Mouse (Mus musculus) MEL (cell line): ENCODE measurements at regions not wholly inside any gene's neighbourhood (a gene's known extent, or its start where the extent isn't known, plus 50 kb on each side); places are given as distances from the start of the nearest gene placed in this dataset.

Source experiments
- DNase-seq: peaks from one replicate; pipeline ENCODE4 v3.0.0; 2011; ENCODE audit warnings: low read depth, low spot score
- H3K27ac ChIP-seq: 2 replicates; pipeline ENCODE4 v1.5.1; 2012; ENCODE audit warnings: low read depth, mild to moderate bottlenecking, control low read depth, low read length, moderate library complexity; ENCODE audit not compliant: control insufficient read depth
- H3K27me3 ChIP-seq, 2 experiments: fragments of 150-350 bp in 1 of 2; sonication (generic) in 1 of 2; 2 replicates each; pipeline ENCODE4 v1.6.1; 2012; ENCODE audit warnings: low read length in 2 of 2, mild to moderate bottlenecking in 2 of 2, improper control_type of control experiment in 1 of 2, moderate library complexity in 1 of 2; ENCODE audit not compliant: insufficient read depth in 2 of 2, control insufficient read depth in 1 of 2
- H3K36me3 ChIP-seq, 2 experiments: 2 replicates each; pipeline ENCODE4 v1.6.1; 2012 to 2014; ENCODE audit warnings: low read length in 2 of 2, improper control_type of control experiment in 1 of 2, inconsistent platforms in 1 of 2, mild to moderate bottlenecking in 1 of 2; ENCODE audit not compliant: insufficient read depth in 2 of 2, control insufficient read depth in 1 of 2
- H3K4me1 ChIP-seq, 2 experiments: fragments of 150-350 bp in 1 of 2; sonication (generic) in 1 of 2; 2 replicates each; pipeline ENCODE4 v1.6.1; 2012; ENCODE audit warnings: low read length in 2 of 2, improper control_type of control experiment in 1 of 2, mild to moderate bottlenecking in 1 of 2; ENCODE audit not compliant: insufficient read depth in 2 of 2, control insufficient read depth in 1 of 2
- H3K4me3 ChIP-seq, 2 experiments: fragments of 150-350 bp in 1 of 2; sonication (generic) in 1 of 2; 2 replicates each; pipeline ENCODE4 v1.5.1; 2012; ENCODE audit warnings: low read depth in 2 of 2, low read length in 2 of 2, mild to moderate bottlenecking in 2 of 2, moderate library complexity in 2 of 2, control low read depth in 1 of 2, improper control_type of control experiment in 1 of 2; ENCODE audit not compliant: control insufficient read depth in 1 of 2, insufficient read depth in 1 of 2
- H3K79me2 ChIP-seq: 2 replicates; pipeline ENCODE4 v1.6.1; 2012; ENCODE audit warnings: mild to moderate bottlenecking, low read length, moderate library complexity; ENCODE audit not compliant: control insufficient read depth, poor library complexity, insufficient read depth
- H3K9ac ChIP-seq: 2 replicates; pipeline ENCODE4 v1.6.1; 2012; ENCODE audit warnings: low read depth, mild to moderate bottlenecking, control low read depth, low read length, moderate library complexity; ENCODE audit not compliant: control insufficient read depth, poor library complexity, severe bottlenecking
- H3K9me3 ChIP-seq: fragments of 150-350 bp; sonication (generic); replicated peaks from 2 replicates; pipeline ENCODE4 v1.6.1; 2012; ENCODE audit warnings: mild to moderate bottlenecking, low read length, improper control_type of control experiment, moderate library complexity; ENCODE audit not compliant: insufficient read depth
- ELF1 ChIP-seq: IDR thresholded peaks from 2 replicates; pipeline ENCODE4 v1.6.1; 2014; ENCODE audit warnings: low read depth, mild to moderate bottlenecking, inconsistent platforms, low read length, improper control_type of control experiment, moderate library complexity
- EP300 ChIP-seq, 2 experiments: IDR thresholded peaks; 2 replicates each; pipeline ENCODE4 v1.6.1; 2011; ENCODE audit warnings: improper control_type of control experiment in 2 of 2, low read length in 2 of 2, low read depth in 1 of 2, mild to moderate bottlenecking in 1 of 2
- GATA1 ChIP-seq: IDR thresholded peaks from 2 replicates; pipeline ENCODE4 v1.6.1; 2011; ENCODE audit warnings: low read depth, low read length, improper control_type of control experiment
- HCFC1 ChIP-seq: IDR thresholded peaks from 2 replicates; pipeline ENCODE4 v1.6.1; 2012; ENCODE audit warnings: low read depth, mild to moderate bottlenecking, inconsistent platforms, low read length, improper control_type of control experiment, moderate library complexity
- KAT2A ChIP-seq: conservative IDR thresholded peaks from 2 replicates; pipeline ENCODE4 v1.6.1; 2012; ENCODE audit warnings: low read depth, low read length, improper control_type of control experiment, inconsistent platforms
- MAFK ChIP-seq: IDR thresholded peaks from 2 replicates; pipeline ENCODE4 v1.6.1; 2011; ENCODE audit warnings: low read depth, mild to moderate bottlenecking, low read length, improper control_type of control experiment, borderline replicate concordance
- MAX ChIP-seq: IDR thresholded peaks from 2 replicates; pipeline ENCODE4 v1.6.1; 2011; ENCODE audit warnings: low read length, improper control_type of control experiment
- MAZ ChIP-seq: IDR thresholded peaks from 2 replicates; pipeline ENCODE4 v1.6.1; 2012; ENCODE audit warnings: low read depth, mild to moderate bottlenecking, inconsistent platforms, low read length, improper control_type of control experiment
- MEF2A ChIP-seq: IDR thresholded peaks from 2 replicates; pipeline ENCODE4 v1.6.1; 2014; ENCODE audit warnings: low read depth, mild to moderate bottlenecking, inconsistent platforms, low read length, improper control_type of control experiment; ENCODE audit not compliant: poor library complexity, insufficient replicate concordance, severe bottlenecking; ENCODE audit errors: extremely low read depth
- MXI1 ChIP-seq: IDR thresholded peaks from 2 replicates; pipeline ENCODE4 v1.6.1; 2011; ENCODE audit warnings: mild to moderate bottlenecking, low read depth, low read length, improper control_type of control experiment
- MYC ChIP-seq: IDR thresholded peaks from 2 replicates; pipeline ENCODE4 v1.6.1; 2011; ENCODE audit warnings: low read depth, mild to moderate bottlenecking, low read length, improper control_type of control experiment, moderate library complexity
- NRF1 ChIP-seq: IDR thresholded peaks from 2 replicates; pipeline ENCODE4 v1.6.1; 2014; ENCODE audit warnings: low read depth, mild to moderate bottlenecking, inconsistent platforms, low read length, improper control_type of control experiment, moderate library complexity; ENCODE audit not compliant: poor library complexity, insufficient read depth, severe bottlenecking
- POLR2AphosphoS2 ChIP-seq: IDR thresholded peaks from 2 replicates; pipeline ENCODE4 v1.6.1; 2011; ENCODE audit warnings: low read length, improper control_type of control experiment
- POLR2AphosphoS5 ChIP-seq: IDR thresholded peaks from 2 replicates; pipeline ENCODE4 v1.6.1; 2012; ENCODE audit warnings: low read depth, borderline replicate concordance, mild to moderate bottlenecking, inconsistent platforms, low read length, moderate library complexity, mixed read lengths
- RAD21 ChIP-seq: IDR thresholded peaks from 2 replicates; pipeline ENCODE4 v1.6.1; 2011; ENCODE audit warnings: mild to moderate bottlenecking, low read depth, low read length, improper control_type of control experiment
- SIN3A ChIP-seq: IDR thresholded peaks from 2 replicates; pipeline ENCODE4 v1.6.1; 2012; ENCODE audit warnings: low read length, improper control_type of control experiment, inconsistent platforms
- SMC3 ChIP-seq: IDR thresholded peaks from 2 replicates; pipeline ENCODE4 v1.6.1; 2011; ENCODE audit warnings: low read depth, low read length, improper control_type of control experiment
- USF2 ChIP-seq, 2 experiments: IDR thresholded peaks; 2 replicates each; pipeline ENCODE4 v1.6.1; 2011 to 2012; ENCODE audit warnings: improper control_type of control experiment in 2 of 2, low read length in 2 of 2, borderline replicate concordance in 1 of 2, inconsistent platforms in 1 of 2, low read depth in 1 of 2, mild to moderate bottlenecking in 1 of 2; ENCODE audit not compliant: insufficient read depth in 1 of 2
- ZMIZ1 ChIP-seq: IDR thresholded peaks from 2 replicates; pipeline ENCODE4 v1.6.1; 2012; ENCODE audit warnings: low read depth, mild to moderate bottlenecking, inconsistent platforms, low read length, improper control_type of control experiment, moderate library complexity
- ZNF384 ChIP-seq: IDR thresholded peaks from 2 replicates; pipeline ENCODE4 v1.6.1; 2012; ENCODE audit warnings: low read depth, mild to moderate bottlenecking, inconsistent platforms, low read length, improper control_type of control experiment

DNA sequence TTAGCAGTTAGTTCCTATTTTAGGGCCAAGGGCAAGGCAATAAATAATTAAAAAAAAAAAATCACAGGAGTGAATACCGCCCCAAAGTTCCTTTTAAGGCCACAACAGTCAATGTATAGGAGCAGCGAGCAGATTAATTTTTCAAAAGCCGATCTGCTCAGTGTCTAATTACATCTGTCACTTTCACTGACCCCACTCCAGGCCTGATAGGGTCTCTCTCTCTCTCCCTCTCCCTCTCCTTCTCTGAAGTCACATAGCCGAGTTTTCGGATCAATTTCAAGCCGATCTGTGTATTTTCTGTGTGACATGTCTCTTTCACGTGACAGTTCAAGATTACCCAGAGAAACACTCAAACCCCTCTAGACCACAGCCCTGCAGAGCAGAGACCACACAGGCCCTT lies 171.8 kb upstream of the Hmga2 start:
- TF ChIP-seq SIN3A = no peak
- Histone ChIP-seq H3K27me3 (no peaks in the 10 kb centered on the region), H3K4me1 (no peaks in the 10 kb centered on the region), H3K36me3 (no peaks in the 10 kb centered on the region), H3K9me3 (no peaks in the 10 kb centered on the region), H3K9ac (no peak overlapping the region), H3K4me3 (no peak overlapping the region), H3K79me2 (no peaks in the 10 kb centered on the region), H3K27ac (no peak overlapping the region)
- no peak for DNase-seq

DNA sequence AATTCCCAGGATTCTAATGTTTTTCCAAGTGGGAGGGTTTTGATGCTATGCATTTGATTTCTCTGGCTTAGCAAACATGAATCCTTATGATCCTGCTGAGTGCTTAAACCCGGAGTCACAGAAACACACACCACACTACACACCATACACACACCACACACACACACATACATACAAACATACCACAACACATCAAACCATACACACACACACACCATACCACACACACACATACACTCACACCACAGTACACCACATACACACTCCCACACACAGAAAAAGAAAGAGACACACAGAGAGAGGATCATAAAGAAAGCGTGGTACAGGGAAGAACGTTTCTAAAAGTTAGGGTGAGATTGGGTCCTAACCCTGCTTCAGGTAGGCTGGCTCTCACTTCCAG lies 171.1 kb upstream of the Hmga2 start:
- H3K4me1 ChIP-seq = no peaks in the 10 kb centered on the region
- TF ChIP-seq USF2 (IDR thresholded peaks at IDR 0.05; ENCODE audit: borderline replicate concordance in 1 of 2, insufficient read depth in 1 of 2, low read depth in 1 of 2, low read length in 2 of 2) (no peak), MAFK (no peak), EP300 (IDR thresholded peaks at IDR 0.05; ENCODE audit: low read depth in 1 of 2, low read length in 2 of 2) (no peak), ZMIZ1 (no peak), KAT2A (no peak), SIN3A (no peak), POLR2AphosphoS2 (no peak), GATA1 (no peak), MEF2A (no peak), ELF1 (no peak), MAX (no peak), MAZ (no peak), SMC3 (no peak), RAD21 (no peak), MYC (no peak), HCFC1 (no peak), NRF1 (no peak), POLR2AphosphoS5 (no peak), ZNF384 (no peak), MXI1 (no peak)
- H3K79me2 ChIP-seq = no peaks in the 10 kb centered on the region
- H3K9ac ChIP-seq = no peak overlapping the region
- H3K27ac ChIP-seq = no peak overlapping the region
- no peaks in the 10 kb centered on the region for H3K27me3 ChIP-seq
- no peaks in the 10 kb centered on the region for H3K9me3 ChIP-seq
- no peaks in the 10 kb centered on the region for H3K36me3 ChIP-seq
- no peak overlapping the region for H3K4me3 ChIP-seq
- no peak for DNase-seq
